Mouse (Mus musculus) G1E (cell line): ENCODE data around the gene Cdkal1.

Experiments
- CTCF ChIP-seq: IDR thresholded peaks from 2 replicates; pipeline ENCODE4 v1.5.1; 2012; ENCODE audit warnings: low read depth, low read length, inconsistent platforms, mixed read lengths
- GATA1 ChIP-seq: IDR thresholded peaks from 2 replicates; pipeline ENCODE4 v1.6.1; 2012; ENCODE audit warnings: borderline replicate concordance, low read length, inconsistent platforms, mixed read lengths
- GATA2 ChIP-seq: IDR thresholded peaks from 2 replicates; pipeline ENCODE4 v1.6.1; 2012; ENCODE audit warnings: low read depth, low read length, inconsistent platforms, borderline replicate concordance
- POLR2AphosphoS5 ChIP-seq: IDR thresholded peaks from 2 replicates; pipeline ENCODE4 v1.6.1; 2012; ENCODE audit warnings: low read depth, low read length, inconsistent platforms; ENCODE audit not compliant: insufficient replicate concordance
- TAL1 ChIP-seq: conservative IDR thresholded peaks from 2 replicates; pipeline ENCODE4 v1.6.1; 2012; ENCODE audit warnings: low read depth, low read length, inconsistent platforms, mixed read lengths

DNA sequence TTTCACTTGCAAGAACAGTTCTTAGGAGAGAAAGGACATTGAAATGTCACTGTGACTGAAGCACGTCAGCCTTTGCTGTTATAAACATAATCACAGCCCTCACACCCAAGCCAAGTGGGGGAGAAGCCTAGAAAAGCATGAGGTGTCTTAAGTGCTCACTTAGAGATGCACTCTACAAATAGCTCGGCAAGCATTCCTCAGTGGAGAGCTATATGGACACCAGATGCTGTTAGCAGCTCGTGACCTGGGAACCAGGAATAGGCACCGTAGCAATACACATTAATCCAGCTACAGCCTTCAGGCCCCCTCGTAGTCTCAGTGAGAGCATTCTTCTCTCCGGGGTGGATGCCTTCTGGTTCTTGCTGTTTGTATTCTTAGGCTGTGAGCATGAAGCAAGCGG, 664.9 kb downstream of the Cdkal1 start:
- TF ChIP-seq CTCF (no peak), GATA1 (no peak), TAL1 (no peak), POLR2AphosphoS5 (no peak), GATA2 (no peak)
